Mouse (Mus musculus) kidney, postnatal 4 days (tissue): ENCODE results near the gene Prdm2.

ENCODE experiments used
- DNase-seq, 2 experiments: peaks; one replicate each; pipeline ENCODE4 v3.0.0; 2021; ENCODE audit warnings: mixed read lengths in 2 of 2

Prdm2 gene

DNA sequence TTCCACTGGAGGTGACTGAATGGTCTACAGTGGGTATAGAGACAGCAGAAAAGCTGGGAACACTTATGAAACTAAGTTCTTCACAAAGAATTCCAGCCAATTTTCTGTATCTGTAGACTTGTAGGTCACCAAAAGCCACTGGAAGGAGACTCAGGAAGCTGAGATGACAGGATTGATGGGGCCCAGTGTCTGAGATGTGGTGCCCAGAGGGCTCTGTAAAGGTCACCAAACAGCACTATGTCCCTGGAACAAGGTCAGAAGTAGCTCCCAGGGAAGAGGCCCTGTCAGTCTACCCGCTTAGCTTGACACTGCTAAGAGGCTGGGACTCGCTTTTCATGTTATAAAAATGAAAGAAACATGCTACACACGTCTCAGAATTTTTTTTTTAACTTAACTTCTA lies 65.1 kb downstream of the Prdm2 start:
- no peak for DNase-seq

DNA sequence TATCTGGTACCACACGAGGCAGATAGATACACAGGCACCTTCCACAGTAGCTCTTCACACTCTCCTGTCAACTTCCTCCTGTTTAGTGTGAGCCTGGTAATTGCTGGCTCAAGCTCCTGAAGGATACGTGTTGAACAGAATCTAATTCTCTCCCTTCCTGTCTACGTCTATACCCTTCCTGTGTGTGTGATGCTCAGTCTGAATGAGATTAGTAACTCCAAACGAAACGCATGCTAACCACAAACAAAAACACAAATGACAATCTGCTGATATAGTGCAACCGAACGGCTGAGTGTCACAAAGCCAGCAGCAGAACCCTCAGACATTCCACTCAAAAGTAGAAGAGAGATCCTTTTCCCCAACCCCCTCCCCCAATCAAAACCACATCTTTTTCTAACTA lies 69.2 kb downstream of the Prdm2 start:
- DNase-seq, result no peak

GRCm38 (mm10) chr4:143141645-143142259 lies 71.0 kb downstream of the Prdm2 start:
- no peak for DNase-seq

DNA sequence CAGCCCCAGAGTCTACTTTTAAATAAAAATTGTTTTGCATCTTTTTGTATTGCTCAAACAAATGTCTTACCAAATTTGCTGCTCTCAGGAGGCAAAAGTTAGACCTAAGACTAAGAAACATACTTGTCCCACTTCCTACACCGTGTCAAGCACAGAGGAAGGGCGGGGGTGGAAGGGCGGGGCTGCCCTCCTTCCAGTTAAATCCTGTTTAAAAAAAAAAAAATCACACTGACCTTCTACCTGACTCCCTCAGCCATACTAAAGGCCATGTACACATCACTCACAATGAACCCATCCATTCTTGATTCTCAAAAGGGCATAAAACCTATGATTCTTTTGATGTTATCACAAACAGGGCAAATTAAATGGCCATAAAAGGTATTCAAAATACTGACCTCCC lies 71.9 kb downstream of the Prdm2 start:
- DNase-seq, result no peak

GRCm38 (mm10) chr4:143132433-143132832 lies 80.4 kb downstream of the Prdm2 start:
- DNase-seq, result no peak

GRCm38 (mm10) chr4:143130441-143130840 lies 82.4 kb downstream of the Prdm2 start:
- no peak for DNase-seq

GRCm38 (mm10) chr4:143129261-143129760 lies 83.5 kb downstream of the Prdm2 start:
- no peak for DNase-seq

GRCm38 (mm10) chr4:143127171-143127570 lies 85.6 kb downstream of the Prdm2 start:
- DNase-seq, result no peak

DNA sequence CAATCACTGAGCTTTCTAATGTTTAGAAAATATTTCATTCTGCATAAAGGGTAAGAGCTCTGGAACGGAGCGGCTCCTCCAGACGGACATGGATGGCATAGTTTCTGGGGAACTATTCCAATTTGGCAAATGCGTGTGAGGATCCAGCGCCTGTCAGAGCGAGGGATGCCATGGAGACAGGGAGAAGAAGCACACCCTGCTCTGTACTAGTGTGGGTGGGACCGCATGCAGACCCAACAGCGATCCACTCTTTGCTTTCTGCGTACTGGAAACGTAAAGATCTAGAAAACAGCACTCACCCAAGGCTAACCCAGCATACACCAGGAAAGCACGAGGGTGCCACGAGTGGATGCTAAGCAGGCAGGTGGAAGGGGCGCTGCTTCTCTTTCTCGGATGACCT lies 86.3 kb downstream of the Prdm2 start:
- no peak for DNase-seq

DNA sequence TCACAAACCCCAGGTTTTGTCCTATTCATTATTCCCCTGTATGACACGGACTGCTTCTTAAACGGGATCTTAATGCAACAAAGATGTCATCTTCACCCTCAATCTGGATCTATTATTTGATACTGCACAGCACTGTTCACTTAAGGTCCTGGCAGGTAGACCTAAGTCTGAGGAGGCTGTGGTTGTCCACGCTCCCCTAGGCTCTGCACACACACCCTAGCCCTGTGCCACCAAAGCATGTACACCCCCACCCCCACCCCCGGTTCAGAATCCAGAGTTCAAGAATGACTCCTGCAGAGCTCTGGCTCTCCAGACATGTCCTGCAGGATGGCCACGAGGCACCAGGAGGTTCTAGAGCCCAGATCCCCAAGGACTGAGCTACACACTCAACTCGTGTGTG lies 87.5 kb downstream of the Prdm2 start:
- no peak for DNase-seq

DNA sequence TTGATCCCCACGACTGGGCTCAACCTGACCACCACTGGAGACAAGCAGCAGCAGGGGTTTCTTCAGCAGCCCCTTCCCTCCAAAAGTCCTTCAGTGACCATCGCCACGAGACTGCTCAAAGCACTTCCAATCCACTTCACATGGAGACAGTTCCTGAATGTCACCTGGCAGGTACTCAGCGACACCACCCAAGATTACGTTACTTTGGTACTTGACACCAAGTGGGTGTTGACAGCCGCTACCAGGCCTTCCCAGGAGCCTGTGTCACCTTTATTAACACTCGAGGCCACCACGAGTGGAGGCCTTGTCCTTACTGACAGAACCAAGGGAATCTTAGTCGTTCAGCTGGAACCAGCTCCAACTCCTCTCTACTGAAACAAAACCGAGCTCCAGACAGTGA lies 89.8 kb downstream of the Prdm2 start:
- DNase-seq, result no peak

- DNase-seq, result no peak
These were observed 91.6 kb downstream of the Prdm2 start for GRCm38 (mm10) chr4:143121174-143121573.

DNA sequence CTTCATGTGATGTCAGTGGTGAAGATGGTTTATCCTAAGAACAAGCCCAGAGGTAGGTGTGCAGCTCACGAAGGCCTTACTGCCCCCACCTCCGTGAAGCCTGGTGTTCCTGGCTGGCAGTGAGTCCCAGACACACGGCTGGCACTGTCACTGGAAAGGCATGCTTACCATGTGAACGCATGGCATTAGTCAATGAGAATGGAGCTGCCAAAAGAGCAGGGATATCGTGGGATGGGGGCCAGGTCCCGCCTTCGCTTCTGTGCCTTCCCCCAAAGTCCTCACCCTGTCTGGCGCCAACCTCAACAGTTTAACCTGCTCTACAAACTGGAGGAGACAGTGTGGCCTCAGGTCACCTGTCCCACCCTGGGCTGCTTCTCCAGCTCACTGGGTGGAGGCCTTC lies 92.8 kb downstream of the Prdm2 start:
- no peak for DNase-seq

- DNase-seq, result peak in 1 of 2 experiments; percentile 57
These were observed 94.0 kb downstream of the Prdm2 start for GRCm38 (mm10) chr4:143118843-143119242.

DNA sequence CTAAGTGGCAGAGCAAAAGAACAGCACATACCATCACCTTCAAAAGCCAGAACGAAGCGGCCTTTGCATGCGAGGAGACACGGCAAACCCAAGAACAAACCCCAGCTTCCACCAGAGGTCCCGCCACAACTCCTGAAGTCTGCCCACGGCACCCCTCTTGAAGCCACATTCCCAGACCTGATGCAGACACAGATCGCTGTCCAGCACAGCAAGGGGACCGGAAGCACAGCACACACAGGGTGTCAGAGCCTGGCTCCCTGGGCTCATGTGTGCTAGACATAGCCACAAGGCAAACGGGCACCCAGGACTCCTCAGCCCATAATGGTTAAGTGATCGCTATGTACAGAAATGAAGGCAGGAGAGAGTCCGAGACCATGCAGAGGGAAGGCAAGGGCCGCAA lies 96.9 kb downstream of the Prdm2 start:
- DNase-seq, result no peak

DNA sequence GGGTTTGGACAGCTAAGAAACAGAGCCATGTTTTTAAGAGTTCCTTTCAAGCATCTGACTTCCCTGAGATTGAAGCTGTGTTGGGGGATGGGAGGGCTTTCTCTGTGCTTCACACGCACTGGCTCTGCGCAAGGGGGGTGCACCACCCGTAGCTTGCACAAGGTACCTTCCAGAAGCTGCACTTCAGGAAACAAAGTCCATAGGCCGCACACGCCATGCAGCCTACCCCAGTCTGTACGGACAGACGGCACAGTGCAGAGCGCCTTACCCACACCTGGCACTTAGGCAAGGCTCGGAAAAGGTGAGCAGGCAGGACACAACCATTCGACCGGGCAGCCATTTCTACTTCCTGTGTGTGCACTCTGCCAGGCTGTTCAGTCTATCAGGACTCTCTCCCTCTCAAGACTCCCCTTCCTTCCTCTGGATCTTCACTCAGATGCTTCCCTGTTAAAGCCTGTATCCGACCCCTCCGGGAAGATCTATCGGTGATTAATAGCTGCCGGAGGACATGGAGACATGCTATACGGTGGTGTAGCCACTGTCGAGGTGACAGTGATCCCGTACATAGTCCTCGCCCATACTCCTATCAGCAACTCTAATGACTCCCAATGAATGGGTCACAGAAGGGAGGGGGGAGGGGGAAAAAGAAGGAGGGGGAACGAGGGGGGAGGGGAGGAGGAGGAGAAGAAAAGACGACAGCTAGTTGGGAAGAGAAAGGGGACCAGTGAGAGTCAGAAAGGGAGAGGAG lies 98.4 kb downstream of the Prdm2 start:
- no peak for DNase-seq

GRCm38 (mm10) chr4:143112985-143113384 lies 99.8 kb downstream of the Prdm2 start:
- DNase-seq, result peak; percentile 81 to 83

- no peak for DNase-seq
These were observed 100.4 kb downstream of the Prdm2 start for GRCm38 (mm10) chr4:143112439-143112838.

GRCm38 (mm10) chr4:143111872-143112271 lies 100.9 kb downstream of the Prdm2 start:
- DNase-seq, result no peak

DNA sequence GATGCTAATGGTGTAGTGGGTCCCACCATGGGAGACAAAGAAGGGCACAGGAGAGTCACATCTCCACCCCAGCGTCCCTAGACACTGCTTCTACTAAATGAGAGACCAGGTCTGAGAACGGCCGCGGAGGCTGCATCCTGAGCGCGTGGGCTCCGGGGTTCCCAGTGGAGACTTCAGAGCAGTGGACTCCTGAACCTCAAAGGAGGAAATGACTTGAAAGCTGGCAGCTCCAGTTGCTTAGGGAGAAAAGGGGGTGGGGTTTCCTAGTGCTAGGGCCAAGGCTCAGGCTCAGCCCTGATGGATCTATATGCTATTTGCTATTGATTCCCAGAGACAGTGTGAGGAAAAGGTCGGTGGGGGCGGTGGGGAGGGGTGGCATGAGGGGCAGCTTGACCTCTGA lies 104.2 kb downstream of the Prdm2 start:
- DNase-seq, result peak; percentile 32 to 57

GRCm38 (mm10) chr4:143106971-143107370 lies 105.8 kb downstream of the Prdm2 start:
- DNase-seq, result no peak

DNA sequence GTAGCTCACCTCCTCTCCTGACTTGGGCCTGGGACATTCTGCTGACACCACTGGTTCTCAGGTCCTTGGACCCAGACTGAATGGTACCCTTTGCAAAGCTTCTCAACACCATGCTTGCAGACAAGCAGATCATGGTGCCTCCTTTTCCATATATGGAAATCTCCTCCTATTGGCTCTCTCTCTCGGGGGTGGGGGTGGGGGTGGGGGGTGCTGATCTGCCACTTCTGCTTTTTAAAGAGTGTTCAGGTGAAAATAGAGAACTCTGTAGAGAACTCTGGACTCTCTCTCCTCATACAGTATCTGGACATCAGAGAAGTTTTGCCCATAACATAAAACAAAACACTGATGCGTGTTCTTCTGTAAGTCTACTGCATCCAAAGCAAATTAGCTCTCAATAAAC lies 106.2 kb downstream of the Prdm2 start:
- no peak for DNase-seq

DNA sequence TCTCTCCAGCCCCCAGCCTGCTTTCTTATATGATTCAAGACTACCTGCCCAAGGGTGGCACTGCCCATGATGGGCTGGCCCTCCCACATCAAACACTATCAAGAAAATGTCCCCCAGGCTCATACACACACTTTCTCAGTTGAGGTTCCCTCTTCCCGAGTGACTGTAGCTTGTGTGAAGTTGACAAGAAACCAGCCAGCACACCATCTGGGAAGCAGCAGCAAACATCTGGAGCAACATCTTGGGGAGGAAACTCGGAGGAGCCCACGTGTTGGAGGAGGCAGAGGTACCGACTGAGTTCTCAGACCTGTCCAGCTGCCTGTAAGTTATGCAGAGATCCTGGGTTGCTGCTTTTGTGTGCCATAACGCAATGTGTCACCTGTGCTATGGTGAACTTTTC lies 108.1 kb downstream of the Prdm2 start:
- no peak for DNase-seq

DNA sequence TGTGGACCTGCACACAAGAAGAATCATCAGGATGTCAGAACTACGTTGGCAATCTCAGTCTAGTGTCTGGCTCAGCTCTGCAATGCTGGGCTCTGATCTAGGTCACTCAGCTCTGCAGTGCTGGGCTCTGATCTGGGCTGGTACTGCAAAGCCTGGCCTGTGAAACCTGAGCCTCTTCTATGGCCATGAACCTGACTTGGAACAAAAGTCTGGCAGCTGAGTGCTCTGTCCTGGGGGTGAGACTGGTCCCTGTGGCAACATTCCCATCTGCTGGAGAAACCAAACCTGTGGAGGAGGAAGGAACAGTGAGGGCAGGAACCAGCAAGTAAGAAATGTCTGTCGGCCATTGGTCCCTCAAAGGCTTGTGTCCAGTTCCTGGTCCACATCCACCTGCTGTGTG lies 109.0 kb downstream of the Prdm2 start:
- no peak for DNase-seq

GRCm38 (mm10) chr4:143100157-143100556 lies 112.6 kb downstream of the Prdm2 start:
- peak in 1 of 2 experiments; percentile 26 for DNase-seq
